Mouse (Mus musculus): ENCODE results near the gene Wwtr1. TPM values are rescaled to one million over a fixed set of nuclear protein-coding genes. Genes with fewer than 3 reads are reported as not detected.

The Wwtr1 gene
- polyA plus RNA-seq, 1 experiment from 2014 or later: 11.2 TPM

DNA sequence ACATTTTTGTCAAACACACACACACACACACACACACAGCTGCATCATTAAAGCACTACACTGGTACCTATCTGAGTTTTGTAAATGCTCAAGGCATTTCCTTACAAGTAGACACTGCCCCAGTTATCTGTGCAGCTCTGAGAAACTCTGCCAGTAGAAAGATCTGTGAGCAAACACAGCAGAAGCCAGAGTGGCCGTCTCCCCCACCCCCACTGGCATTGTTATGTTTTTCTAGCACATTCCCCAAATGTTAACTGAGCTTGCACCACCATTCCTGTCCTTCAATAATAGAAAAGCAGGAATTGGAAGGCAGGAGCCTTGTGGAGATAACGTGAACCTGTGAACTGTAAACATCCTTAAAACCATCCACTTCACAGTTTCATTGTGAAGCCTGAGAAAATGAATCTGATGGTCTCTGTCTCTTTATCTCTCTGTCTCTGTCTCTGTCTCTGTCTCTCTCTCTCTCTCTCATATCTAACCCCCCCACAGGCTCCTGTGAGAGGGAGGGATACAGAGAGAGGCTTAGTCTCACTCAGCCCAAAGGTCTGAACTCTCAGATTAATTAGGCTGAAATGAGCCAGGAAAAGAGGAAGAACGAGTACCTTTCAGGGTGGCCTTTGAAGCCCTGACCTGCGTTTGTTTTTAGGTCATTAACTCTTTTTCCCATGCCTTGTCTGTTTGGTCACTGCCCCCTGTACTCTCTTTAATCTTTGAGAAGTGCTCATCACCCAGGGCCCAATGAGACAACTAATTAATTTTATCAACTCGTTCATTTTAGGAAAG lies 146.8 kb downstream of the Wwtr1 start:
- Histone ChIP-seq H3K27ac (ENCODE audit: low read depth, low read length) (no peak overlapping the region), H3K4me2 (no peak overlapping the region), H3K36me3 (ENCODE audit: control insufficient read depth, insufficient read depth, low read length) (no peaks in the 10 kb centered on the region), H3K27me3 (ENCODE audit: control insufficient read depth, insufficient read depth, low read length) (no peaks in the 10 kb centered on the region), H3K4me1 (ENCODE audit: control insufficient read depth, insufficient read depth, low read length) (no peaks in the 10 kb centered on the region), H3K4me3 (ENCODE audit: low read depth, low read length) (no peak overlapping the region), H3K9me3 (ENCODE audit: control insufficient read depth, low read length) (no peaks in the 10 kb centered on the region), H3K9ac (ENCODE audit: low read length) (no peak overlapping the region)
- WGBS: 55% methylated on average over 5 of the region's 5 CpGs
- no peak for DNase-seq (ENCODE audit: low spot score, missing footprints)
- no peak for ATAC-seq (ENCODE audit: low FRiP score)

DNA sequence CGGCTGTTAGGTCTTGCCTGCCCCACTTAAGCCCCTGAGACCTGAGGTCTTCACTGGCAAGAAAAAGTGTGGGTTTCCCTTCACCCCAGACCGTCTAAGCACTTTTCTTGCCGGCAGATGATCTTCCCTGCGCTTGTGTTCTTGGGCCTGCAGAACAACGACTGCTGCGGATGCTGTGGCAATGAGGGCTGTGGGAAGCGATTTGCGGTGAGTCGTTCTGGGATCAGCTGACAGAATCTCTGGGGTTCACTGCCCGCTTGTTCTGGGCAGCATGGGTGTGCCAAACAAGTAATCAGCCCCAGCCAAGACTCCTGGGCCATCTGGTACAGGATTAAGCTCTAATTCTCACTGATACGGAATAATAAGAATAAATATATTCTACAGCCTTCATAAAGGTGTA lies 149.4 kb downstream of the Wwtr1 start:
- Histone ChIP-seq H3K27me3 (ENCODE audit: control insufficient read depth, insufficient read depth, low read length) (no peaks in the 10 kb centered on the region), H3K36me3 (ENCODE audit: control insufficient read depth, insufficient read depth, low read length) (no peaks in the 10 kb centered on the region), H3K27ac (ENCODE audit: low read depth, low read length) (no peak overlapping the region), H3K4me2 (no peak overlapping the region), H3K4me3 (ENCODE audit: low read depth, low read length) (no peak overlapping the region), H3K9me3 (ENCODE audit: control insufficient read depth, low read length) (no peaks in the 10 kb centered on the region), H3K9ac (ENCODE audit: low read length) (no peak overlapping the region), H3K4me1 (ENCODE audit: control insufficient read depth, insufficient read depth, low read length) (no peaks in the 10 kb centered on the region)
- no peak for DNase-seq (ENCODE audit: low spot score, missing footprints)
- WGBS: 92% methylated on average over 11 of the region's 11 CpGs
- no peak for ATAC-seq (ENCODE audit: low FRiP score)

DNA sequence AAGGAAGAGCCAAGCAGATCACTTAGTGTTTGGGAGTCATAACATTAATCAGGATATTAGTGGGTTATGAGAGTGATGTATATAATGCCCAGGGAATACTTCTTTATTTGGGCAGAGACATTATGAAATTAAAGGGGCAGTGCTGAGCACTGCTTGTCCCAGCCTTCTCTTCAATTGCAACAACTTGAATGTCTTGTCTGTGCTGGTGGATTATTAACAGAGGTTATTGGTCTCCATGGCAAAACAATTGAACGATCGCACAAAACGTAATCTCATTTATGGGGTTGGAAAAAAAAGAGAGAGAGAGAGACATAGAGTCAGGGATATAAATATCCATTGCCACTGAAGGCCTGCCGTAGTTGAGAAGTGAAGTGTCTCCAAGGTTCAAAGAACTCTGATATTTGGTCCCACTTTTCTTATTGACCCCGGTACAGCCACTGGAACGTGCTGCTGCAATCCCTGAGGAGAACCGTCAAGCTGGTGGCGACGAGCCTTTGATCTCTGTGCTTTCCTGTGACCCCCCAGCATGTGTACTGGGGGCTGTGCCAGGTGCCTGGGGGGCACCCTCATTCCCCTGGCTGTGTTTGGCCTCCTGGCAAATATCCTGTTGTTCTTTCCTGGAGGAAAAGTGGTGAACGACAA lies 150.5 kb downstream of the Wwtr1 start, which contains the start of gene Tm4sf4:
Tm4sf4 (plus strand) TSS at position 226 of the 642 bp plus-strand sequence.
- Histone ChIP-seq H3K27me3 (ENCODE audit: control insufficient read depth, insufficient read depth, low read length) (no peaks in the 10 kb centered on the region), H3K4me2 (no peak within 1 kb of the TSS), H3K36me3 (ENCODE audit: control insufficient read depth, insufficient read depth, low read length) (no peaks in the 10 kb centered on the region), H3K4me3 (ENCODE audit: low read depth, low read length) (no peak within 1 kb of the TSS), H3K4me1 (ENCODE audit: control insufficient read depth, insufficient read depth, low read length) (no peaks in the 10 kb centered on the region), H3K27ac (ENCODE audit: low read depth, low read length) (no peak within 1 kb of the TSS), H3K9me3 (ENCODE audit: control insufficient read depth, low read length) (no peaks in the 10 kb centered on the region), H3K9ac (ENCODE audit: low read length) (no peak within 1 kb of the TSS)
- 72% methylated on average over 10 of the region's 10 CpGs for WGBS
- DNase-seq (ENCODE audit: low spot score, missing footprints) (no peak), ATAC-seq (ENCODE audit: low FRiP score) (no peak)

DNA sequence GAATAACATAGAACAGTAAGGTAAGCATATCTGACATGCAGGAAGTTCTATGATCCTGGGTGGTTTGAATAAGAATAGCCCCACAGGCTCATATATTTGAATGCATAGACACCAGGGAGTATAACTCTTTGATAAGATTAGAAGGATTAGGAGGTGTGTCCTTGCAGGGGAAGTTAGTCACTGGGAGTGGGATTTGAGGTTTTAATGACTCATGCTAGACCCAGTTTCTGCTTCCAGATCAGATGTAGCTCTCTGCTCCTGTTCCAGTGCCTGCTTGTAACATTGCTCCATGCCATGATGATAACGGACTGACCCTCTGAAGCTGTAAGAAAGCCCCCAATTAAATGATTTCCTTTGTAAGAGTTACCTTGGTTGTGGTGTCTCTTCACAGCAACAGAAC lies 155.1 kb downstream of the Wwtr1 start:
- no peaks in the 10 kb centered on the region for H3K36me3 ChIP-seq (ENCODE audit: control insufficient read depth, insufficient read depth, low read length)
- no peak overlapping the region for H3K9ac ChIP-seq (ENCODE audit: low read length)
- no peak for ATAC-seq (ENCODE audit: low FRiP score)
- H3K27me3 ChIP-seq (ENCODE audit: control insufficient read depth, insufficient read depth, low read length): no peaks in the 10 kb centered on the region
- H3K4me2 ChIP-seq: no peak overlapping the region
- no peaks in the 10 kb centered on the region for H3K9me3 ChIP-seq (ENCODE audit: control insufficient read depth, low read length)
- H3K4me3 ChIP-seq (ENCODE audit: low read depth, low read length): no peak overlapping the region
- DNase-seq (ENCODE audit: low spot score, missing footprints): no peak
- 91% methylated on average over 1 of the region's 1 CpGs for WGBS
- H3K4me1 ChIP-seq (ENCODE audit: control insufficient read depth, insufficient read depth, low read length): no peaks in the 10 kb centered on the region
- H3K27ac ChIP-seq (ENCODE audit: low read depth, low read length): no peak overlapping the region

DNA sequence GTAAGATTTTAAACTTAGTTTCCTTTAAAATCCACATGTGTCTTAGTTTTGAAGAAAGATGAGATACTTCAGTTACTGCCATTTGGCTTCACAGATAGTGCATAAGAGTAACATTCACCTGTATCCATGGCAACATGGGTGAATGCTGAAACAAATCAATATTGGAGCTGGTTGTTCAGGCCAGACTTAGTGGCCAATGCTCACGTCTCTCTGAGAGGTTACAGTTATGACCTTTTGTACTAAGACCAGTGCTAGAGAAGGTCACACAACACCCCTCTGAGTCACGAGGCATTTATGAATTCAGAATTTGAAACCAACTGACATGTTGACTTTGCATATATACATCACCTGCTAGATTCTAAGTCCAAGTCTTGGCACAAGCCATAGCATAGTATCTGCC lies 155.5 kb downstream of the Wwtr1 start:
- H3K4me3 ChIP-seq (ENCODE audit: low read depth, low read length): no peak overlapping the region
- 56% methylated on average over 2 of the region's 2 CpGs for WGBS
- H3K27ac ChIP-seq (ENCODE audit: low read depth, low read length): no peak overlapping the region
- no peaks in the 10 kb centered on the region for H3K36me3 ChIP-seq (ENCODE audit: control insufficient read depth, insufficient read depth, low read length)
- H3K9ac ChIP-seq (ENCODE audit: low read length): no peak overlapping the region
- H3K27me3 ChIP-seq (ENCODE audit: control insufficient read depth, insufficient read depth, low read length): no peaks in the 10 kb centered on the region
- no peak for DNase-seq (ENCODE audit: low spot score, missing footprints)
- H3K9me3 ChIP-seq (ENCODE audit: control insufficient read depth, low read length): no peaks in the 10 kb centered on the region
- H3K4me2 ChIP-seq: no peak overlapping the region
- H3K4me1 ChIP-seq (ENCODE audit: control insufficient read depth, insufficient read depth, low read length): no peaks in the 10 kb centered on the region
- ATAC-seq (ENCODE audit: low FRiP score): no peak

DNA sequence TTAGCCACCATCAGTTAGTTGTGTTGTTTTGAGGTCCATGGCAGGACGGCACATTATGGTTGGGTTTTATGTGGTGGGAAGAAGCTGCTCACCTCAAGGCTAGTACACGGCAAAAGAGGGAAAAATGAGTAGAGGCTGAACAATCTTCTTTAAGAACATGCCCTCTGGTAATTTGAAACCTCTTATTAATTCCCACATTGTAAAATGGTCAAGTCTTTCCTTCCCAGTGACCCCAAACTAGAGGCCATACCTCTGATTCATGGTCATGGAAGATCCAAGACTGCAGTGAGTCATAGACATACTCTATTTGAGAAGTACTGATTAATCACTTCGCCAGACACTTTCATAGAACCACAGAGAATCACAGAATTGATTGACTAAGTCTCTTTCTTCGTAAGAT lies 164.2 kb downstream of the Wwtr1 start:
- no peak overlapping the region for H3K4me2 ChIP-seq
- ATAC-seq (ENCODE audit: low FRiP score) (no peak), DNase-seq (ENCODE audit: low spot score, missing footprints) (no peak)
- H3K36me3 ChIP-seq (ENCODE audit: control insufficient read depth, insufficient read depth, low read length): no peaks in the 10 kb centered on the region
- H3K4me1 ChIP-seq (ENCODE audit: control insufficient read depth, insufficient read depth, low read length): no peaks in the 10 kb centered on the region
- no peaks in the 10 kb centered on the region for H3K9me3 ChIP-seq (ENCODE audit: control insufficient read depth, low read length)
- H3K9ac ChIP-seq (ENCODE audit: low read length): no peak overlapping the region
- H3K27ac ChIP-seq (ENCODE audit: low read depth, low read length): no peak overlapping the region
- no peaks in the 10 kb centered on the region for H3K27me3 ChIP-seq (ENCODE audit: control insufficient read depth, insufficient read depth, low read length)
- no peak overlapping the region for H3K4me3 ChIP-seq (ENCODE audit: low read depth, low read length)
- 88% methylated on average over 4 of the region's 4 CpGs for WGBS

Small RNAs within 50 kb of the gene (microRNA-seq; reads per million reads assigned to microRNA genes)
- not detected for gene Mir6377

Other genes with a start within 250 kb of the Wwtr1 start
- gene Tm4sf4, start 150.6 kb downstream of the Wwtr1 start, polyA plus RNA-seq (2014; fragmentation: Nextera tagmentation; extraction: Ambion mirVana): 0.08 TPM in 1 of 2 replicates, not detected in the other
- gene Commd2, start 75.8 kb upstream of the Wwtr1 start, polyA plus RNA-seq (2014; fragmentation: Nextera tagmentation; extraction: Ambion mirVana): 99.9 and 105 TPM in 2 replicates
- gene Ankub1, start 116.9 kb upstream of the Wwtr1 start, polyA plus RNA-seq (2014; fragmentation: Nextera tagmentation; extraction: Ambion mirVana): not detected in 2 replicates
- 59.4 and 62.6 TPM in 2 replicates for gene Rnf13, start 160.2 kb upstream of the Wwtr1 start, polyA plus RNA-seq (2014; fragmentation: Nextera tagmentation; extraction: Ambion mirVana)